Mouse (Mus musculus): ENCODE measurements around the gene Ppy.

The Ppy gene

GRCm38 (mm10) chr11:102089088-102089808 is 11.9 kb downstream of the Ppy start:
- intact Hi-C loops (cut with DNase I) = no loop called here

DNA sequence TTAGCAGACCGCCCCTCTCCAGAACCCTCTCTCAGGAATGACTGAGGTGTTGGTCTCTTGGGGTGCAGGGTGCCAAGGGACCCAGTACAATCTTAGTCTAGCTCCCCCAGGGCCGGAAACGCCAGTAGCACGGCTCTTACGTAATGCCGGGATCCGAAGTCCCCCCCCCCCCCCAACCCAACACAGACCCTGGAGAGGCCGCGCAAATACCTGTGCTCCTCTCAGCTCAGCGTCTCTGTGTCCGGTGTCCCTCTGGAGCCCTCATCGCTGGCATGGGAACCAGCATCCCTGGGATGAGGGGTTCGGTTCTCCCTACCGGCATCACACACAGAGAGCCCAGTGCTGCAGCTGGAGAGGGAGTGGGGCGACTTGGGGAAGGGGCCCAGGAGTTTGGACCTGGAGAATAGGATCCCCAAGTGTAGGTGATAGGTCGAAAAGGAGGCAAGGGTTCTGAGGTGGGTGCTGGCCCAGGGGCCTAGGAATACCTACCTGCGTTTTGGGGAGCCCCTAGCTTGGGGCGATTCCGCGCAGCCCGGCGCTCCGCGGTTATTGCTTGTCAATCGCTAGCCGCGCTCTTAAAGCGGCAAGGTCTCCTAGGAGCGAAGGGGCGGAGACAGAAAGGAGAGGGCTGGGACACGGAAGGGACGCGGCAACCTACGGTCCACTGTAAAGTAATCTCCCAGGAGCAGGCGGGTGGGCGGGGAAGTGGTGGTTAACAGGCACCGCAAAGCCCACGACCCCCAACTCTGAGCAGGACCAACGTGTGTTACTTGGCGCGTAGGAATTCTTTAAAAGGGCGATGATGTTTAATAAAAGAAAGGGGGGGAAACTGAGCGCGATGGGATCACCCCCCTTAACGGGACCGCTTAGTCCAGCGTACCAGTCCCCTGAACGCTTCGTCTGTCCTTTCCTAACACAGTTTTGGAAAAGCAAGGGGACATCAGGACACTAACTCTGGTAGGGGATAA is 12.9 kb downstream of the Ppy start, which contains the start of gene Mpp2:
Gene Mpp2 (minus strand): TSS at position 585 of the 968 bp plus-strand sequence.
- intact Hi-C loops (cut with DNase I) = no loop called here

DNA sequence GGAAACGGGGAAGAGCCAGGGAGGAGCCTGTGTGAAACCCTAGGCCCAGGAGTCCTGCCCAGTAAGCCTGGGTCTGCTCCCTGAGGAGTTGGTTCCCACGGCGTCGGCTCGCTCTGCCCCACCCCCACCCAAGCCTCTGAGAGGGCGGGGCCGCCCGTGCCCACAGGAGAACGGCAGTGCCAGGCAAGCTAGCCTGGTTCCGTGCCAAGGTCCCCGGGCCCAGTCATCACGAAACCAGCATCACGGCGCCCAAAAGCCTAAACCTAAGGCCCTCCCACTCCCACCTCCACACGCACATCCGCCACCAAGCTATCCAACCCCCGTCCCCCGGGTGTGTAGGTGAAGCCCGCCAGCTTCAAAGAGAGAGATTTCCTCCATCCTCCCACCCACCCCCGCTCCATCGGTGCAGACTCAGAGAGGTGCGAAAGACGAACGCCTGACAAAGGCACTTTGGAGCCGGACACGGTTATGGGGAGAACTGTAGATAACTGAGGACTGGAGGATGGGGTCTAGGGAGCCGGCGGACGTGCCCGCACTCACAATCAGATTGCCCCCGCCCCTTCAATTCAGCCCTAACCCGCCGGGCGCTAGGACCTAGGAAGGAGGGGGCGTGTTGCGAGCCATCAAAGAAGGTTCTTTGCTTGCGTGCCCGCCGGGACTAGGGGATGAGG is 13.9 kb downstream of the Ppy start:
- intact Hi-C loops (cut with DNase I) = no loop called here

- intact Hi-C loops (cut with DNase I) = no loop called here
These were observed 14.8 kb downstream of the Ppy start for GRCm38 (mm10) chr11:102086331-102086730.

DNA sequence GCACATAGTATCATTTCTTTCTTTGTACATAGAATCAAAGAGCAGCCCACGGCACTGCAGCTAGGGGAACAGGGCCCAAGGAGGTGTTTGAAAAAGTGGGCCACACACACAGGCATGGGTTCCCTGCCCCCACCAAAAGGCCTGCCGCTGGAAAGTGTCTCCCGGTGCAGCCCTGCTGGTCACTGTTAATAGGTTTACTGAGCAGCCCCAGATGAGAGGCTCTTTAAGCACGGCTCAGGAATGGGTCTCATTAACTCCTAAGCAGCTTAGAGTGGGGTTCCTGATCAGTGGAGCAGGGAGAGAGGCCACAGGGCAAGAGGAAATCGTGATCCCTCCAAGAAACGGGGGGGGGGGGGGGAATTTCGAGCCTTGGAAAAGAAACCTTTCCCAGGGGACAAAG is 17.0 kb downstream of the Ppy start:
- intact Hi-C loops (cut with DNase I) = no loop called here

DNA sequence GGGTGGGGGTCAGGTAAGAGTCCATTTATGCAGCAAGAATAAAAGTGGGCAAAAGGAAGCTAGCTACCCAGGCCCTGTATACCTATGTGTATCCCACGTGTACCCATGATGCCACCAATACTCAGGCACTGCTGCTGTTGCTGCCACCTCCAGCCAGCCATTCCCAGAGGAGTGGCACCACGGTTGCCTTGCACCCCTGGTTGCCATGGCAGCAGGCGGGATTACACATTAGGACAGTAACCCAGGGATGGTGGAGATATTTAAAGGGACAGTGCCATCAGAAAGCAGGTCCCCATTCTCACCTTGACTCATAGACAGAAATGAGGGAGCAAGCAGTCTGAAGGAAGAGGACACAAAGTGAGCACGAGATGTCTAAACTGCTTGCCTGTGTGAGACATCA is 17.9 kb downstream of the Ppy start:
- intact Hi-C loops (cut with DNase I) = no loop called here

DNA sequence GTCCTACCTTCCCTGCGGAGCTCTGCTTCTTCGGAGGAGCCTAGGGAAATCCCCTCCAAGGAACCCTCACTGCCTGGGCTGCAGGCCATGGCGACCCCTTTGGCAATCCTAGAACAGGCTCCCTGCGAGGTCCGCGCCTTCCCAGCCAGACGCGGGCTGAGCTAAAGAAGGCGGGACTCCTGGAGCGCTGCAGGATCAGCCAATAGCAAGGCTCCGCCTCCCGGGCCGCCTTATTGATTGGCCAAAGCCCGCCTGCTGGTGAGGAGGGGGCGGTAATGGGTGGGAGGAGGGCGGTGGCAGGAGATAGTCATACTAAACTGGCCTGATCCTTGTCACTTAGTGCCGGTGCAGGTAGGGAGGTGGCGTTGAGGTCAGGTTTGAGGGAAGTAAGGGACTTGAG is 18.8 kb downstream of the Ppy start:
- intact Hi-C loops (cut with DNase I) = no loop called here

DNA sequence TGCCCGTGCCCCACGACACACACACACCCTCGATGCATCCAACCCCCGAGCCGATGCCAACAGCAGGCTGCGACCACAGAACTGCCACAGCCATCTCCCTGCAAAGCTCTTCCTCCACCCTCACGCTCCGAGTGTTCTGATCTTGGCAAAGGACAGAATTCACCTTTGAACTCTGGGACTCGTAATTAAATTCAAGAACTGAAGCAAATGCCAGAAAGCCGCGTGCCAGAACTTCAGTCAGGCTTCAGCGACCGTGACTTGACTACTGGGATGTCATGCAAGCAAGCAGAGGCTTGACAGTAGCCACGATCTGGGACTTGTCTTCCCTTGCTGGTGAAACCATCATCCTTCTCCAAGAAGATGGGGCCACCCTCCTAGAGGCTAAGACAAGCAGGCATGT is 27.4 kb downstream of the Ppy start:
- intact Hi-C loops (cut with DNase I) = no loop called here

- intact Hi-C loops (cut with DNase I) = no loop called here
These were observed 28.4 kb downstream of the Ppy start for GRCm38 (mm10) chr11:102072729-102073128.

GRCm38 (mm10) chr11:102070426-102070825 is 30.7 kb downstream of the Ppy start:
- intact Hi-C loops (cut with DNase I) = no loop called here

DNA sequence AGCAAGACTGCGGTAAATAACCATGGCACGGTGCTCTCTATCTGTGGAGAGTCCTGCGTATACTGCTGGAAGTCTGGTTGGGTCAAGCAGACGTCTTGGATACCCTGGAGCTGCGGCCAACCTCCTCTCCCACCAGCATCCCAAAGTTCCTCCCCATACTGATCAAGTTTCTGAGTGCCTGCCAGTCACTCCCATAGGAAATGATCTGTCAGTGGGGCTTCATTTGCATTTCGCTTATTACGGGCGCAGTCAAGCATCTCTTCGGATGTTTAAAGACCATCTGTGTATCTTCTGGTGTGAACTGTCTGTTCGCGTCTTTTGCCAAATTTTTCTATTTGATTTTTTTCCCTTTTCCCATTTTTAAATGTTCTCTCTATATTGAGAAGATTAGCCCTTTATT is 31.5 kb downstream of the Ppy start:
- intact Hi-C loops (cut with DNase I) = no loop called here

GRCm38 (mm10) chr11:102068969-102069368 is 32.1 kb downstream of the Ppy start:
- intact Hi-C loops (cut with DNase I) = no loop called here

DNA sequence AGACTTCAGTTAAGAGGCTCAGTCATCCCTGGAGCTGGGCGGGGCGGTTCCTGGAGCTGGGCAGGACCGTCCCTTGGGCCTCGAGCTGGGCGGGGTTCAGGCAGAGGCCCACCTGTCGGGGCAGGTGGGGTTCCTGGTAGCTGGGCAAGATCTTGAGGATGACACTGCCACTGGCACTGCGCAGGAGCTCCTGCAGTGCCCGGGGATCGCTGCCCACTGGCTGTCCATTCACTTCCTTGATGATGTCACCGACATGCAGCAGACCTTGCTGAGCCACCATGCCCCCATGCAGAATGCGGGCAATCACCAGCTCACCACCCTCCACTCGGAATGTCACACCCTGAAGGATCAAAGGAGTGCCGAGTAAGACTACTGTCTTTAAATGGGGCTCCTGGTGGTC is 38.0 kb downstream of the Ppy start:
- intact Hi-C loops (cut with DNase I) = loop anchor here (5.0 kb wide), 2 partner anchors 34 to 74 kb away; no protein-coding TSS in a partner anchor

GRCm38 (mm10) chr11:102061941-102062473 is 39.1 kb downstream of the Ppy start:
- intact Hi-C loops (cut with DNase I) = loop anchor here (5.0 kb wide), 2 partner anchors 35 to 75 kb away; no protein-coding TSS in a partner anchor

DNA sequence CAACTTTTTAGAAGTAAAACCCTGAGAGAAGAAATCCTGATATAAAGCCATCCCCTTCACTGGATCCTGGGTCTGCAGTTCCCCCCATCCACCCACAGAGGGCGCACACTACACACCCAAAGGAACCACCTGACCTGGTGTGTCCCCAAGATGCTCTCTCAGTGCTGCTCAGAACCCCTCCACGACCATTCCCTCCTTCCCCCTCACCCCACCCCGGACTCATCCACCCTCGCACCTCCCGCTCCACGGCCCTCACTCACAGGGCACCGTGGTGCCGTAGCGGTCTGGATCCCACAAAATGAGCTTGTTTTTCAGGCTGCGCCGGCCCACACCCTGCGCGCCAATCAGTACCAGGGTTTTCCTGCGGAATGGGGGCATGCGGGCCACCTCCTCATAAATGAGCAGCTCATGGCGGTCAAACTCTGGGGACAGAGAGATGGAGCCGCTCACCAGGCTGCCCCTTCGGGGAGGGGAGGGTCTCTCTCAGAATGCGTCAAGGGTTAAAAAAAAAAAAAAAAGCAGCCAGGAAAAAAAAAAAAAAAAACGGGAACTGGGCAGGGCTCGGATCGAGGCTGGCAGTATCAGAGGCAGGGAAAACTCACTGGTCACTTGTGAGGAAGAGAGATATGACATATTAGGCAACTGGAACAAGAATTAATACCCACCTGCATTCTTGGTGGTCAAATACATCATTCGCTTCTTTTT is 39.7 kb downstream of the Ppy start:
- intact Hi-C loops (cut with DNase I) = loop anchor here (5.0 kb wide), 2 partner anchors 36 to 76 kb away; no protein-coding TSS in a partner anchor

DNA sequence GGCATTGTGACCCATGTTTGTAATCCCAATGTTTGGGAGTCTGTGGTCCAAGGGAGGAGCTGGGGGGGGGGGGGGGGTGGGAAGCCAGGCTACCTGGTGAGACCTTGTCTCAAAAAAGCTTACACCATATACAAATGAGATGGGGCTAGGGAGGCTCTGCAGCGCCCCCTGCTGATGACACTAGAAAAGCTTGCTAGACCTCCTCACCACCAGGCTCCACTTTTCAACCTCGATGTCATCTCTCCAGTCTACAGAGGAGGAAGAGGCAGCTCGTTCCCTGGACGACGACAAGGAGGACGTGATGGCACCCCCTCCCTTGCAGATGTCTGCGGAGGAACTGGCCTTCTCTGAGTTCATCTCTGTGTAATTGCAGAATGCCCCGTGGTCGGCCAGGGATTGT is 47.3 kb downstream of the Ppy start:
- intact Hi-C loops (cut with DNase I) = no loop called here

GRCm38 (mm10) chr11:102053183-102053582 is 47.9 kb downstream of the Ppy start:
- intact Hi-C loops (cut with DNase I) = no loop called here

- intact Hi-C loops (cut with DNase I) = no loop called here
These were observed 48.4 kb downstream of the Ppy start for GRCm38 (mm10) chr11:102052697-102053096.

DNA sequence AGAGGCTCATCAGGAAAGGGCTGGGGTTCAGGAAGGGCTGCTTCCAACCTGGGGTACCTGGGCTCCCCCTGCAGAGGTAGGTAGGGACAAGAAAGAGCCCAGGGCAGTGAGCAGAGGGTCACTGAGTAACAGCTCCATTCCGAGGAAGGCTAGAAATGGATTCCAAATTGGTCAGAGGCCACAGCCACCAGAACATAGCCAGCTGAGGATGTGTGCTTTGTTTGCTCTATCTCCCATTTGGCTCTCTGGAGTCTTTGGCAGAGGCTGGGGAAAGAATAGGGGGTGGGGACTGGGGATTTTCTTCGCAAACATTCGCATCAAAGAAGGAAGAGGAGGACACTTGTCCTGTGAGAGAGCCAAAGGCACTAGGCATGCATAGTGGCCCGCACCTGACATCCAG is 49.2 kb downstream of the Ppy start:
- intact Hi-C loops (cut with DNase I) = no loop called here

GRCm38 (mm10) chr11:102051541-102051940 is 49.6 kb downstream of the Ppy start:
- intact Hi-C loops (cut with DNase I) = no loop called here
